Mouse (Mus musculus) testis, adult 2 months (tissue): Measurements from ENCODE around the gene Xpo1.

ENCODE experiments used
- CTCF ChIP-seq: fragments of 200-500 bp; IDR thresholded peaks from 2 replicates; pipeline ENCODE4 v1.5.1; 2012; ENCODE audit warnings: low read depth, mild to moderate bottlenecking, inconsistent platforms, low read length, moderate library complexity; ENCODE audit not compliant: control insufficient read depth, insufficient read depth, insufficient replicate concordance
- POLR2A ChIP-seq: fragments of 200-500 bp; IDR thresholded peaks from 2 replicates; pipeline ENCODE4 v1.6.1; 2012; ENCODE audit warnings: low read depth, mild to moderate bottlenecking, inconsistent platforms, low read length, moderate library complexity; ENCODE audit not compliant: control insufficient read depth

DNA sequence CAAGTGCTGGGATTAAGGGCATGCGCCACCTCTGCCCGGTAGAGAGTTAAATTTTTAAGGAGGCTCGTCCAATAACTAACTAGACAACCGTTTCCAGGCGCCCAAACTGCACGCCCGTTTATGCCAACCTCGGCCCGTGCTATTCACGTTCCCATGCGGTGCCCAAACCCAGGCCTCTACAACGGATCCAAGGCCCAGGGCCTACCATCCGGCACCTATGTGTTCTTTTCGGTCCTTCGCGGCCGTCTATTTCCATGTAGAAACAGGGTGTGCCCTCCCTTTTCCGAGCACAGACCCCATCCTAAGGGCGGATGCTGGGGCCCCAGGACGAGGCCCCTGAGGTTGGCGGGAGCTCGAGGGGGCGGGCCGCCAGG lies 801 bp upstream of the Xpo1 start:
- no peak for TF ChIP-seq CTCF
- no peak for TF ChIP-seq POLR2A
